Mouse (Mus musculus): ENCODE data around the gene Emilin2. TPM values are rescaled to one million over a fixed set of nuclear protein-coding genes. Genes with fewer than 3 reads are reported as not detected.

The Emilin2 gene
- polyA plus RNA-seq, 1 experiment from 2014 or later, result 1.4 TPM

- Histone ChIP-seq H3K4me3 (ENCODE audit: low read depth, low read length) (no peak overlapping the region), H3K27ac (replicated peaks) (no peak overlapping the region), H3K36me3 (ENCODE audit: control insufficient read depth, insufficient read depth, low read length) (no peaks in the 10 kb centered on the region), H3K27me3 (ENCODE audit: control insufficient read depth, insufficient read depth, low read length) (no peaks in the 10 kb centered on the region), H3K9ac (ENCODE audit: low read length) (no peak overlapping the region), H3K4me1 (replicated peaks; ENCODE audit: control insufficient read depth, insufficient read depth) (no peaks in the 10 kb centered on the region), H3K4me2 (replicated peaks; ENCODE audit: low read depth) (no peak overlapping the region), H3K9me3 (ENCODE audit: control insufficient read depth, low read length) (no peaks in the 10 kb centered on the region)
- DNase-seq (ENCODE audit: low spot score) (no peak), ATAC-seq (ENCODE audit: low FRiP score, low TSS enrichment) (no peak)
- 47% methylated on average over 12 of the region's 12 CpGs for WGBS
- TF ChIP-seq CTCF (IDR thresholded peaks at IDR 0.05; ENCODE audit: low read depth), result no peak
- TF ChIP-seq EP300 (optimal IDR thresholded peaks at IDR 0.05), result no peak
Observed at GRCm38 (mm10) chr17:71206136-71206893, 105.5 kb downstream of the Emilin2 start.

- H3K4me2 ChIP-seq (replicated peaks; ENCODE audit: low read depth), result no peak overlapping the region
- ATAC-seq (ENCODE audit: low FRiP score, low TSS enrichment) (no peak), DNase-seq (ENCODE audit: low spot score) (no peak)
- no peaks in the 10 kb centered on the region for H3K27me3 ChIP-seq (ENCODE audit: control insufficient read depth, insufficient read depth, low read length)
- H3K9ac ChIP-seq (ENCODE audit: low read length), result no peak overlapping the region
- no peak overlapping the region for H3K27ac ChIP-seq (replicated peaks)
- H3K4me1 ChIP-seq (replicated peaks; ENCODE audit: control insufficient read depth, insufficient read depth), result no peaks in the 10 kb centered on the region
- no peaks in the 10 kb centered on the region for H3K36me3 ChIP-seq (ENCODE audit: control insufficient read depth, insufficient read depth, low read length)
- 77% methylated on average over 6 of the region's 6 CpGs for WGBS
- TF ChIP-seq EP300 (optimal IDR thresholded peaks at IDR 0.05) (no peak), CTCF (IDR thresholded peaks at IDR 0.05; ENCODE audit: low read depth) (no peak)
- H3K9me3 ChIP-seq (ENCODE audit: control insufficient read depth, low read length), result no peaks in the 10 kb centered on the region
- no peak overlapping the region for H3K4me3 ChIP-seq (ENCODE audit: low read depth, low read length)
Observed at GRCm38 (mm10) chr17:71204809-71205091, 107.0 kb downstream of the Emilin2 start.

GRCm38 (mm10) chr17:71203998-71204808 is 107.6 kb downstream of the Emilin2 start:
- Histone ChIP-seq H3K36me3 (ENCODE audit: control insufficient read depth, insufficient read depth, low read length) (no peaks in the 10 kb centered on the region), H3K27me3 (ENCODE audit: control insufficient read depth, insufficient read depth, low read length) (no peaks in the 10 kb centered on the region), H3K9ac (ENCODE audit: low read length) (no peak overlapping the region), H3K4me2 (replicated peaks; ENCODE audit: low read depth) (no peak overlapping the region), H3K27ac (replicated peaks) (no peak overlapping the region), H3K9me3 (ENCODE audit: control insufficient read depth, low read length) (no peaks in the 10 kb centered on the region), H3K4me1 (replicated peaks; ENCODE audit: control insufficient read depth, insufficient read depth) (no peaks in the 10 kb centered on the region), H3K4me3 (ENCODE audit: low read depth, low read length) (no peak overlapping the region)
- no peak for TF ChIP-seq EP300 (optimal IDR thresholded peaks at IDR 0.05)
- TF ChIP-seq CTCF (IDR thresholded peaks at IDR 0.05; ENCODE audit: low read depth), result no peak
- DNase-seq (ENCODE audit: low spot score), result no peak
- ATAC-seq (ENCODE audit: low FRiP score, low TSS enrichment), result no peak
- 72% methylated on average over 9 of the region's 9 CpGs for WGBS

Other genes with a start within 250 kb of the Emilin2 start
- 21.3 and 22.6 TPM in 2 replicates for gene Lpin2, start 129.4 kb downstream of the Emilin2 start, polyA plus RNA-seq (2015; fragmentation: Nextera tagmentation; extraction: Ambion mirVana)
- gene Gm4707, start 147.9 kb upstream of the Emilin2 start, polyA plus RNA-seq (2015; fragmentation: Nextera tagmentation; extraction: Ambion mirVana), result 0.46 and 0.98 TPM in 2 replicates
- gene Smchd1, start 163.4 kb upstream of the Emilin2 start, polyA plus RNA-seq (2015; fragmentation: Nextera tagmentation; extraction: Ambion mirVana), result 21.5 and 22.6 TPM in 2 replicates
- 9.6 and 11.3 TPM in 2 replicates for gene Ndc80, start 214.9 kb upstream of the Emilin2 start, polyA plus RNA-seq (2015; fragmentation: Nextera tagmentation; extraction: Ambion mirVana)
- 0.62 and 1.0 TPM in 2 replicates for gene Spdya, start 240.1 kb upstream of the Emilin2 start, polyA plus RNA-seq (2015; fragmentation: Nextera tagmentation; extraction: Ambion mirVana)